17 mouse cellular contexts compared by ENCODE assay signal in genomic region chr11:35155281-35155680, GRCm38 (mm10). TPM values are rescaled to one million over a fixed set of nuclear protein-coding genes. Genes with fewer than 3 reads are reported as not detected.
DNase-seq lines count a peak whose midpoint lies in the region; ATAC-seq and TF ChIP-seq lines count a peak whose summit lies in the region.
"Had no signal": no experiment of that assay in that cellular context is flagged by ENCODE, and none has a peak within 500 bp of the region (broad histone marks: within the 10 kb centered on the region; RNA-seq: fewer than 3 reads in every experiment).

No protein-coding gene starts in this region.

- peak overlapping the region; percentile 15 for H3K27ac ChIP-seq in brown adipose tissue, adult 24 weeks (replicated peaks; ENCODE audit: low read depth, low read length)
- H3K27ac ChIP-seq in cerebellum, adult 2 months (ENCODE audit: insufficient read depth, low read length), result no peak overlapping the region; the same call in 1 of the 2 replicates
- H3K27ac ChIP-seq in embryonic fibroblast, embryonic 13.5 days (ENCODE audit: insufficient read depth, low read length), result peak overlapping the region; percentile 95
- H3K27ac ChIP-seq in midbrain, embryonic 13.5 days, result no peak overlapping the region
- H3K27ac ChIP-seq: stomach, postnatal 0 days had no signal

- no peak overlapping the region for H3K4me3 ChIP-seq in brown adipose tissue, adult 24 weeks (ENCODE audit: insufficient read depth, low read depth, low read length)
- H3K4me3 ChIP-seq in cerebellum, adult 2 months (replicated peaks; ENCODE audit: insufficient read depth, low read depth, low read length), result no peak overlapping the region
- H3K4me3 ChIP-seq in embryonic fibroblast, embryonic 13.5 days (ENCODE audit: insufficient read depth, low read length), result no peak overlapping the region
- no peak overlapping the region for H3K4me3 ChIP-seq in midbrain, embryonic 13.5 days (replicated peaks)

- ATAC-seq in midbrain, embryonic 13.5 days, result no peak
- ATAC-seq: hindbrain, embryonic 16.5 days; intestine, embryonic 16.5 days; liver, postnatal 0 days had no signal

- no peak for TF ChIP-seq CTCF in cerebellum, adult 2 months (IDR thresholded peaks at IDR 0.05; ENCODE audit: borderline replicate concordance, insufficient read depth, low read depth, low read length)
- no peak for TF ChIP-seq CTCF in embryonic fibroblast, embryonic 13.5 days (IDR thresholded peaks at IDR 0.05; ENCODE audit: borderline replicate concordance, insufficient read depth, low read length)

- H3K36me3 ChIP-seq in midbrain, embryonic 13.5 days, result no peaks in the 10 kb centered on the region

- no peak for TF ChIP-seq POLR2A in cerebellum, adult 2 months (IDR thresholded peaks at IDR 0.05; ENCODE audit: borderline replicate concordance, insufficient read depth, low read length)
- TF ChIP-seq POLR2A in embryonic fibroblast, embryonic 13.5 days (IDR thresholded peaks at IDR 0.05; ENCODE audit: low read depth, low read length), result no peak

- no peak overlapping the region for H3K4me2 ChIP-seq in midbrain, embryonic 13.5 days (replicated peaks)

- intact Hi-C loops in left cerebral cortex, postnatal 25 days (cut with DNase I), result no loop called here
- intact Hi-C loops in heart, postnatal 10 days (cut with DNase I), result no loop called here

- no peaks in the 10 kb centered on the region for H3K9me3 ChIP-seq in midbrain, embryonic 13.5 days

- no peaks in the 10 kb centered on the region for H3K27me3 ChIP-seq in cerebellum, adult 2 months (ENCODE audit: control insufficient read depth, insufficient read depth, low read length)
- peaks cover 20% of the 10 kb centered on the region; the same call in 1 of the 2 replicates for H3K27me3 ChIP-seq in midbrain, embryonic 13.5 days

- peaks cover 21% of the 10 kb centered on the region for H3K4me1 ChIP-seq in brown adipose tissue, adult 24 weeks (ENCODE audit: control insufficient read depth, insufficient read depth, insufficient read length, low read length)
- peaks cover 21% of the 10 kb centered on the region; the same call in 1 of the 2 replicates for H3K4me1 ChIP-seq in cerebellum, adult 2 months (ENCODE audit: control insufficient read depth, insufficient read depth, low read length)
- peaks cover 20% of the 10 kb centered on the region for H3K4me1 ChIP-seq in embryonic fibroblast, embryonic 13.5 days (ENCODE audit: control insufficient read depth, insufficient read depth, low read length)
- H3K4me1 ChIP-seq in midbrain, embryonic 13.5 days (replicated peaks), result peaks cover 10% of the 10 kb centered on the region

- DNase-seq in cerebellum, adult 2 months, result peak; percentile 64 to 72
- peak; percentile 61 to 65 for DNase-seq in cerebellum, postnatal 36 days
- no peak for DNase-seq in left cerebral cortex, postnatal 25 days (ENCODE audit: low spot score in 2 of 2)
- no peak for DNase-seq in heart, postnatal 10 days
- DNase-seq: adrenal gland, adult 2 months; liver; liver, postnatal 0 days; lung, postnatal 36 days; retina, postnatal 1 day had no signal

- 21% methylated on average over 7 of the region's 7 CpGs for WGBS in cerebellum, adult 2 months
- 87% methylated on average over 7 of the region's 7 CpGs for WGBS in midbrain, embryonic 13.5 days

- H3K9ac ChIP-seq in midbrain, embryonic 13.5 days (replicated peaks), result no peak overlapping the region
- H3K9ac ChIP-seq: liver, postnatal 0 days had no signal

RNA-seq across cellular contexts. Expression of gene Slit3, which starts 34.3 kb away (rescaled TPM):
- 7.4 and 11.3 TPM in 2 replicates for polyA plus RNA-seq in brown adipose tissue, adult 24 weeks (2012; ENCODE audit: insufficient read depth, insufficient read length, missing spikeins)
- polyA plus RNA-seq in cerebellum, adult 2 months (2012; rRNA removed), result 10.0 and 12.7 TPM in 2 replicates
- polyA plus RNA-seq in embryonic fibroblast, embryonic 13.5 days (2011; ENCODE audit: insufficient read length, low read depth, missing spikeins), result 179 and 211 TPM in 2 replicates
- total RNA-seq in left cerebral cortex, postnatal 25 days (2021), result 10 to 100 TPM; 56.9 to 64.1 TPM
- 3.9 and 6.6 TPM in 2 replicates for polyA plus RNA-seq in midbrain, embryonic 13.5 days (2015; fragmentation: Nextera tagmentation; extraction: Ambion mirVana)
- total RNA-seq in heart, postnatal 10 days (2021), result 10 to 100 TPM; 16.2 to 20.4 TPM
- total RNA-seq: granulocyte monocyte progenitor cell, adult 5-6 weeks; hematopoietic stem cell, adult 5-6 weeks had no signal

Comparison
In these comparisons a context has a peak if more than half of its experiments do, and no peak if none do; other contexts are left out.
1. H3K27ac ChIP-seq: peak in brown adipose tissue, adult 24 weeks (single experiment) and embryonic fibroblast, embryonic 13.5 days (single experiment); none in cerebellum, adult 2 months (single experiment) and midbrain, embryonic 13.5 days (single experiment).
2. DNase-seq: peak in cerebellum, adult 2 months (2 of 2) and cerebellum, postnatal 36 days (2 of 2); none in left cerebral cortex, postnatal 25 days (0 of 2) and heart, postnatal 10 days (0 of 2).
3. RNA of gene Slit3, which starts 34.3 kb away (polyA plus RNA-seq): 179 to 211 TPM in embryonic fibroblast, embryonic 13.5 days; 7.4 to 11.3 TPM in brown adipose tissue, adult 24 weeks, 10.0 to 12.7 TPM in cerebellum, adult 2 months and 3.9 to 6.6 TPM in midbrain, embryonic 13.5 days; every median in the first group is over 10 times any median in the second.